Mouse (Mus musculus): ENCODE results near the gene Alk. TPM values are rescaled to one million over a fixed set of nuclear protein-coding genes. Genes with fewer than 3 reads are reported as not detected.
A peak's percentile ranks its signal among the peaks of the same experiment; 100 is the strongest.
"Not testable (repeated sequence)": the region's sequence is repeated elsewhere in the genome, so short reads cannot be mapped to it uniquely, and the experiment has no call there.

Alk gene
- total RNA-seq, 4 experiments from 2014 or later = 0.05 to 0.09 TPM; not detected in 2

DNA sequence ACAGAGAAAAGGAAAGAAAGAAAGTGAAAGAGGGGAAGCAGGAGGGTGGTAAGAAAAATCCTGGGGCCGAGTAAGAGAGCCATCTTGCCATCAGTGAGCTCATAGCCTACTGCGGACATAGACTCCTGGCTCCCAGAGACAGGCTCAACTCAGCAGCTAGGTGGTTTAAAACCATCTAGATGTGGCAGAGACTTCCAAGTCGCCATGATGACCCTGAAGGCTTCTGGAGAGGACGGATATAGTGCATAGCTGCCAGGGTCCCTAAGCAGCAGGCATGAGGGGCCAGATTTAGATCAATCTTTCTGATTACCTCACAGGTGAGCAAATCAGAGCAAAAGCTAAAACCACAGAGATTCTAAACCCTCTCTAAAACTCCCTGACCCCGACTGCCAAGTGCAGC, 76.9 kb downstream of the Alk start:
- DNase-seq = no peak

- DNase-seq = no peak
Observed at GRCm38 (mm10) chr17:72526356-72526755, 78.1 kb downstream of the Alk start.

- no peak for DNase-seq
Observed at GRCm38 (mm10) chr17:72524839-72525238, 79.6 kb downstream of the Alk start.

DNA sequence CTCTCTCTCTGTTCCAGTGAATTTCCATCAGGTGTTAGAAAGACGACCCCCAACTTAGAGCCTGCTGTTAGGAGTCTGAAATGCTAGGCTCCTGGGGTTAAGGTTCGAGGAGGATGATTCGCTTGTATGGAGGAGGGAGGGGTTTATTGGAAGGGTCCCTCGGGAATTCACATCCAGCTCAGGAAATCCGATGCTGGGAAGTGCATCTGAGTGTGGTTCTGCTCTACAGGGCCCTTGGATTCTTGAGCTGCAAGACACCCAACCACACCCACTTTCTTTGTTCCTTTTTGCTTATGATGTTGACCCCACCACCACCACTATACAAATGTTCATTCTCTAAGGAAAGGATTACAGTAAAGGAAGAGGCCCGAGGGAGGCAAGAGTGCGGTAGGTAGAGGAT, 81.4 kb downstream of the Alk start:
- no peak for DNase-seq

DNA sequence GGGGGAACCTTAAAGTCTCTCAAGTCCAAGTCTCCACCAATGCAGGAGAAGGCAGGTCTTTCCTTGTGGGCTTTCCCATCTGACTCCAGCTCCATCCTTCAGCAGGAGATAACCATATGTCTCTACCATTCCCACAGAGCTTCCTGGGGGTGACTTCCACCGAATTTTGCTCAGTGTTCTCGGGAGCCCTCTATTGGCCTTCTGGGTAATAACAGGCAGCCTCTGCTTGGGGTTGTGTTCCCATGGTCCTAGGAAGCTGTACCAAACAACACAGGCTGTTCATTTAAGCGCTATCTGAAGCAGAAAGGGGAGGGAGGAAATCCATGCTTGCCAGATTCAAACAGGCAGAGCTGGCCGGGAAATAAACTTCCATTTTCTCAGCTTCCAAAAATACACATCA, 82.0 kb downstream of the Alk start:
- DNase-seq = peak; percentile 2

DNA sequence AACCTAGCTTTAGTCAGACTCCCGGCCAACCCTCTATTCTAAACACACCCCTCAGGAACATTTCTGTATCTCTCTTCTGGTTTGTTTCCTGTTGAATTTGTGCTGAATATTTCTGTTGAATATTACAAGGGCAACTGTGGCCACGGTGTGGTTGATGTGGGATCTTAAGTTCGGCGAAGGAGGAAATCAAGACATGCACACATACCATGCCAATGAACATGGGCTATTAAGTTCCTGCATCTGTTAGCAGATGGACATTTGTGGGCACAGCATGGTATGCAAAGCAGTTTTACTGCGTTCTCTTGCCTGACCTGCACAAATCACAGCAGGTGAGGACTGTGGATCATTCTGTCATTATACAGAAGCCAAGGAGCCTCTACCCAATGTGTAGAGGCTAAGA, 83.1 kb downstream of the Alk start:
- no peak for DNase-seq

GRCm38 (mm10) chr17:72510746-72511145, 93.7 kb downstream of the Alk start:
- DNase-seq = no peak

DNA sequence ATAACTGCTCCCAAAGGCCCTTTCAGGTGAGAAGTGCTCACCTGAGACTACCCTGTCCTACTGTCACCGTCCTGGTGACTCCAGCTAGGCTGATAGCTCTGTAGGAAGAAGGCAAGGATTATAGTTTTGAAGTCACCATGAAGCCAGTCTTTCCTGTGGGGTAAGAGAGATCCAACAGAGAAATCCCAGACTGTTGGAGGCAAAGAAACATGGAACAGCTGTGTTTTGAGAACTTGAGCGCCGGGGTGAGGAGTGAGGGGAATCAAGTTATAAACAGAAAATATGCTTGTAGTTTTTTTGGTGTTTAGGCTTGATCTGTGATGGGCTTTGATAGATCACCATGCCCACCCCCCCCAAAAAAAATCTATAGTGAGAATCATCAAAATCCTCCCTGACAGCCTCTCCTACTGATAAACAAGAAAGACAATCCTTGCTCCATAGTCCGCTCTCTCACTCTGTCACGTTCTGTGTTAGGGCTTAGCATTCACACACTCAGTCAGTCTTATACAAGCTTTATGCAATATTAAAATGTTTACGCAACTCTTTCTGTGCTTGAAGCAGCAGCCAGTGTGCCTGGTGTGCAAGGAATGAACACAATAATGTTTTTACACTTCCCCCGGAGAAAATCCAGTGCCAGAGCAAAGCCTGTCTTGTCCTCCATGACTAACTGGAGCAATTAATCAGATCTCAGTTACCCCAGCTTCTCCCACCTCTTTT, 95.6 kb downstream of the Alk start:
- DNase-seq = no peak

DNA sequence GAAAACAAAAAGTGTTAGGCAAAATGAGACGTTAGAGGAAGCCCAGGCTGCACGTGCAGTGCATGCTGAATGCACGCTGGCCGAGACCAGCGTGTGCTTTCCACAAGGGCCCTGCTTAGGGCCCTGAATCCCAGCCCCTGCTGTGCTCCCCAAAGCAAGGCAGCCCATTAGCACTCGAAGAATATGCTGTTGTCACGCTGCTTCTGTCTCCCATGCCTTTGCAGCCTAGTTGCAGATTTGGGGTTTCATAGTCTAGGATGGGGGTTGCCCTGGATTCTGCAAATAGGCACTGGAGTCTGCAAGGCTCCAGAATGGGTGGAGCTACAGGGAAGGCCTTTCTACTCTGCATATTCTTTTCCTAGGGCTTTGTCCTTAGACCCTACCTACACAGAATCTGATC, 99.2 kb downstream of the Alk start:
- DNase-seq = no peak

- DNase-seq = no peak
Observed at GRCm38 (mm10) chr17:72504581-72504980, 99.8 kb downstream of the Alk start.

DNA sequence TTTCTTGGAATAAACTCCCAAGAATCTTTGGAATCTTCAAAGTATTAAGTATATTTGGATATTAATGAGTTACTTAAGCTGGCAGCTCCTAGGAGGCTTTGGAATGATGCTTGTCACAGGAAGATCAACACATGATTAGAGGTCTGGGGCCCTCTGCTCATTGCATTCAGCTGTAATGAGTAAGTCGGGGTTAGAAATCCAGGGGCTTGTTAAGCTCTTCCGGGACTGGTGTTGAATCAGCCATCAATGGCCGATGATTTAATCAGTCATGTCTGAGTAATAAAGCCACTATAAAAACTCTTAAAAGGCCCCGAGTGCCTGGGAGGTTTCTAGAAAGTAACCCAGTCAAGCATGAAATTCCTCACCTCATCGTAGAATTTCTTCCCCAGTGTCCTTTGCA, 109.0 kb downstream of the Alk start:
- DNase-seq = no peak

DNA sequence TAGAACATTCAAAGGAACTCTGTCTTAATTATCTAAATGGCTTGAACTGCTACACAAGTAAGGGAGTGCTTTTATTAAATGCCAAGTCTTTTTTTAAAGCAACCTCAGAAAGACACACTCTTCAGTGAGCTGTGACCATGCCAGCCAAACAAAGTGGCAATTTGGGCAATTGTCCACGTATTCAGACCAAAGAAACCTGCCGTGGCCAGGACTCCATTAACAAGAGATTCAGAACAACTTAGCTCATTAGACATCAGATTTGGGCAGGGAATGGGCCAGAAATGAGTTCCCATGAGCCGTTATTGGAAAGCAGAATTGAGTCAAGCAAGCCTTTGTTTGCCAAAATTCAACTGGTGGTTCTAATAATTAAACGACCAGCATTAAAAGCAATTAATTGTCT, 118.8 kb downstream of the Alk start:
- DNase-seq = no peak

GRCm38 (mm10) chr17:72479260-72479659, 125.2 kb downstream of the Alk start:
- not testable (repeated sequence) for DNase-seq

DNA sequence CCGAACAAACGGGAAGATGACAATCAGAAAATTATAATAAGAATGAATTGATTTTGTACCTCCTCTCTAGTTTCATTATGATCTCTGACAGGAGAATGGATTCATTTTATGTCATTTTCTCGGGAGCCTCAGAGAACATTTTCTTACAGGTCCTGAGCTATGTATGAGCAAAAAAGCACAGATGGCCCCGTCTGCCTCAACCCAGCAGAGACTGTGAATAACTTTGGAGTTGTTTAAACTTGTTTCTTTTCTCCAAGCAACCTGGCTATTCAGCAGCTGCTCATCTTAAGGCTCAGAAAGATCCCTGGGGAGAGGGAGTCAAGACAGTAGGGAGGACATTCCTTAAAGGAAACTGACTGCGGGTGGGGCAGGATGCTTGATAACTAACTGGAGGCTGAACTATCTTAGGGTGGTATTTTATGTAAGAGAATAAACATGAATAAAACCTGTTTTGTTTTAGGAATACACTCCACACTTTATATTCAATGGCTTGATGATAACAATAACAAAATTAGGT, 126.5 kb downstream of the Alk start:
- DNase-seq = no peak

- no peak for DNase-seq
Observed at GRCm38 (mm10) chr17:72476956-72477355, 127.5 kb downstream of the Alk start.

GRCm38 (mm10) chr17:72474166-72474565, 130.3 kb downstream of the Alk start:
- no peak for DNase-seq

DNA sequence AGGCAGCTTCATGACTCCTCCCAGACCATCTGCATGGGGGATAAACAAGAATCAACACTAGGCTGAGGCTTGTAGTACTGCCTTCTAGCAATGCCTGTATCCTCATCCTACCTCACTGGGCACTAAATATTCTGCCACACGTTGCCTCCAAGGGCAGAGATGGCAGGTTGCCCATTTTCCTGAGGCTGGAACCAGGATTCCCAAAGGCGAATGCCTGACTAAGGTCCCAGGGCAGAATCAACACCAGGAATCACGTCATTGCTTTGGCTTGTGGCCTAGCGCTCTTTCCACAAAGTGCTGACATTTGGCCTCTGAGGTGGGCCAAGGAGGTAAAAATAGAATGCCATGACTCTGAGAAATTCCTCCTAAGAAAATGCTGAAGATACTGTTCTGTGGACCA, 155.9 kb downstream of the Alk start:
- peak; percentile 10 for DNase-seq

GRCm38 (mm10) chr17:72445204-72446177, 158.9 kb downstream of the Alk start:
- DNase-seq = no peak

DNA sequence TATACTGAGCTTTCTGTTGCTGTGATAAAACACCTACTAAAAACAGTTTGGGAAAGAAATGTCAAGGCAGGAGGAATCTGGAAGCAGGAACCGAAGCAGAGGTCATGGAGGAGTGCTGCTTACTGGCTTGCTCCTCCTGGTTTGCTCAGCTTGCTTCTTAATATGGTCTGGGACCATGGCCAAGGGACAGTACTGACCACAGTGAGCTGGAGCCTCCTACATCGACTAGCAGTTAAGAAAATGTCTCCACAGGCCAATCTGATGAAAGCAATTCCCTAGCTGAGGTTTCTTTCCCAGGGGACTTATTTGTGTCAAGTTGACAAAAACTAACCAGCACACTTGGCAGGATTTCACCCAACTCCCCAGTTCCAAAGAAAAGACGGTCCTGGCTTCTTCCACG, 187.0 kb downstream of the Alk start:
- DNase-seq = no peak

GRCm38 (mm10) chr17:72414676-72415075, 189.8 kb downstream of the Alk start:
- no peak for DNase-seq

- no peak for DNase-seq
Observed at GRCm38 (mm10) chr17:72404813-72405212, 199.6 kb downstream of the Alk start.

GRCm38 (mm10) chr17:72401861-72402260, 202.6 kb downstream of the Alk start:
- no peak for DNase-seq

- DNase-seq = no peak
Observed at GRCm38 (mm10) chr17:72401349-72401748, 203.1 kb downstream of the Alk start.

All from adrenal gland, adult 8-10 months (tissue).